Mouse (Mus musculus) liver, embryonic 16.5 days (tissue): ENCODE data around the gene Vps35l. TPM values are rescaled to one million over a fixed set of nuclear protein-coding genes. Genes with fewer than 3 reads are reported as not detected.

Source experiments
- ATAC-seq: fragments of 200-750 bp; cut with Nextera tagmentation; 2 replicates; pipeline ENCODE4 v1.8.0; 2017; ENCODE audit warnings: low read depth, mild to moderate bottlenecking, moderate number of reproducible peaks, moderate library complexity
- H3K27ac ChIP-seq: fragments of 300-500 bp; sonication (generic); 2 replicates; pipeline ENCODE4 v1.5.1; 2014; ENCODE audit warnings: mild to moderate bottlenecking, low read length
- H3K27me3 ChIP-seq: fragments of 300-500 bp; sonication (generic); 2 replicates; pipeline ENCODE4 v1.6.1; 2014; ENCODE audit warnings: low read depth, low read length, mixed read lengths; ENCODE audit not compliant: control insufficient read depth, insufficient read depth
- H3K36me3 ChIP-seq: fragments of 300-500 bp; sonication (generic); 2 replicates; pipeline ENCODE4 v1.6.1; 2014; ENCODE audit warnings: mild to moderate bottlenecking; ENCODE audit not compliant: control insufficient read depth, insufficient read depth
- H3K4me1 ChIP-seq: fragments of 300-500 bp; sonication (generic); 2 replicates; pipeline ENCODE4 v1.6.1; 2014; ENCODE audit warnings: low read depth, low read length, mixed read lengths; ENCODE audit not compliant: control insufficient read depth
- H3K4me2 ChIP-seq: fragments of 300-500 bp; sonication (generic); 2 replicates; pipeline ENCODE4 v1.6.1; 2014; ENCODE audit warnings: low read depth, low read length, mixed read lengths
- H3K4me3 ChIP-seq: fragments of 300-500 bp; sonication (generic); 2 replicates; pipeline ENCODE4 v1.5.1; 2014; ENCODE audit warnings: low read depth, mild to moderate bottlenecking, low read length
- H3K9ac ChIP-seq: fragments of 300-500 bp; sonication (generic); 2 replicates; pipeline ENCODE4 v1.6.1; 2014; ENCODE audit warnings: low read depth, low read length
- H3K9me3 ChIP-seq: fragments of 300-500 bp; sonication (generic); replicated peaks from 2 replicates; pipeline ENCODE4 v1.6.1; 2016; ENCODE audit warnings: low read length; ENCODE audit not compliant: control insufficient read depth
- WGBS: fragments of 180-500 bp; shearing (Covaris S2); extraction: QIAGEN DNeasy Blood & Tissue Kit; methylation state at CpG from one replicate; pipeline ENCODE4 v1.1.7; 2014; ENCODE audit not compliant: insufficient replicate concordance; 5-methylcytosine and 5-hydroxymethylcytosine counted together
- polyA plus RNA-seq: library from polyadenylated mRNA; unstranded; fragments of >200 nt; fragmentation: Nextera tagmentation; extraction: Ambion mirVana; gene quantifications from 2 replicates; pipeline ENCODE4 v1.2.1, GENCODE M21; 2015

The Vps35l gene
- polyA plus RNA-seq, 1 experiment from 2014 or later: 31.3 TPM

- H3K9ac ChIP-seq: no peak overlapping the region
- H3K9me3 ChIP-seq: no peaks in the 10 kb centered on the region
- no peak overlapping the region for H3K4me2 ChIP-seq
- ATAC-seq: no peak
- H3K27me3 ChIP-seq: no peaks in the 10 kb centered on the region
- H3K36me3 ChIP-seq: no peaks in the 10 kb centered on the region
- H3K4me3 ChIP-seq: no peak overlapping the region
- no peak overlapping the region for H3K27ac ChIP-seq
- 79% methylated on average over 4 of the region's 4 CpGs for WGBS
- H3K4me1 ChIP-seq: no peaks in the 10 kb centered on the region; the same call in 1 of the 2 replicates
Observed at GRCm38 (mm10) chr7:118813592-118813991, 73.6 kb downstream of the Vps35l start.

- no peak overlapping the region for H3K4me2 ChIP-seq
- no peaks in the 10 kb centered on the region for H3K36me3 ChIP-seq
- WGBS: 67% methylated on average over 3 of the region's 3 CpGs
- H3K9ac ChIP-seq: no peak overlapping the region
- H3K27ac ChIP-seq: no peak overlapping the region
- ATAC-seq: no peak
- no peaks in the 10 kb centered on the region for H3K27me3 ChIP-seq
- H3K4me1 ChIP-seq: no peaks in the 10 kb centered on the region; the same call in 1 of the 2 replicates
- no peak overlapping the region for H3K4me3 ChIP-seq
- H3K9me3 ChIP-seq: no peaks in the 10 kb centered on the region
Observed at GRCm38 (mm10) chr7:118816275-118816674, 76.2 kb downstream of the Vps35l start.

- Histone ChIP-seq H3K27ac (no peak overlapping the region), H3K4me3 (no peak overlapping the region), H3K27me3 (no peaks in the 10 kb centered on the region), H3K9me3 (no peaks in the 10 kb centered on the region), H3K9ac (no peak overlapping the region), H3K4me2 (no peak overlapping the region), H3K4me1 (no peaks in the 10 kb centered on the region), H3K36me3 (no peaks in the 10 kb centered on the region)
- WGBS: 75% methylated on average over 7 of the region's 7 CpGs
- ATAC-seq: no peak
Observed at GRCm38 (mm10) chr7:118817741-118818140, 77.7 kb downstream of the Vps35l start.

GRCm38 (mm10) chr7:118819666-118820065 lies 79.6 kb downstream of the Vps35l start:
- no peaks in the 10 kb centered on the region for H3K4me1 ChIP-seq
- no peak for ATAC-seq
- H3K9me3 ChIP-seq: no peaks in the 10 kb centered on the region
- H3K27ac ChIP-seq: no peak overlapping the region
- no peak overlapping the region for H3K4me3 ChIP-seq
- WGBS: 81% methylated on average over 1 of the region's 1 CpGs
- H3K9ac ChIP-seq: no peak overlapping the region
- no peak overlapping the region for H3K4me2 ChIP-seq
- no peaks in the 10 kb centered on the region for H3K27me3 ChIP-seq
- H3K36me3 ChIP-seq: no peaks in the 10 kb centered on the region

- no peaks in the 10 kb centered on the region for H3K27me3 ChIP-seq
- H3K4me3 ChIP-seq: no peak overlapping the region
- no peaks in the 10 kb centered on the region for H3K9me3 ChIP-seq
- no peak overlapping the region for H3K9ac ChIP-seq
- H3K4me2 ChIP-seq: no peak overlapping the region
- 54% methylated on average over 7 of the region's 7 CpGs for WGBS
- H3K27ac ChIP-seq: no peak overlapping the region
- no peaks in the 10 kb centered on the region for H3K4me1 ChIP-seq
- peaks cover 4% of the 10 kb centered on the region; the same call in 1 of the 2 replicates for H3K36me3 ChIP-seq
- ATAC-seq: no peak
Observed at GRCm38 (mm10) chr7:118821356-118821755, 81.3 kb downstream of the Vps35l start.

GRCm38 (mm10) chr7:118821887-118822556 lies 82.0 kb downstream of the Vps35l start:
- Histone ChIP-seq H3K9ac (no peak overlapping the region), H3K9me3 (no peaks in the 10 kb centered on the region), H3K36me3 (peaks cover 4% of the 10 kb centered on the region; the same call in 1 of the 2 replicates), H3K27me3 (no peaks in the 10 kb centered on the region), H3K4me3 (no peak overlapping the region), H3K27ac (no peak overlapping the region), H3K4me1 (no peaks in the 10 kb centered on the region), H3K4me2 (no peak overlapping the region)
- 69% methylated on average over 12 of the region's 12 CpGs for WGBS
- ATAC-seq: no peak

GRCm38 (mm10) chr7:118824451-118824850 lies 84.4 kb downstream of the Vps35l start:
- Histone ChIP-seq H3K9ac (no peak overlapping the region), H3K4me3 (no peak overlapping the region), H3K4me1 (no peaks in the 10 kb centered on the region; the same call in 1 of the 2 replicates), H3K9me3 (no peaks in the 10 kb centered on the region), H3K27me3 (no peaks in the 10 kb centered on the region), H3K27ac (no peak overlapping the region), H3K4me2 (no peak overlapping the region), H3K36me3 (peaks cover 4% of the 10 kb centered on the region; the same call in 1 of the 2 replicates)
- no peak for ATAC-seq
- 76% methylated on average over 7 of the region's 7 CpGs for WGBS

- Histone ChIP-seq H3K9me3 (no peaks in the 10 kb centered on the region), H3K4me3 (no peak overlapping the region), H3K27me3 (no peaks in the 10 kb centered on the region), H3K4me1 (no peaks in the 10 kb centered on the region; the same call in 1 of the 2 replicates), H3K27ac (no peak overlapping the region), H3K9ac (no peak overlapping the region), H3K36me3 (peaks cover 4% of the 10 kb centered on the region; the same call in 1 of the 2 replicates), H3K4me2 (no peak overlapping the region)
- ATAC-seq: peak; percentile 39; the same call in 1 of the 2 replicates
- 61% methylated on average over 5 of the region's 5 CpGs for WGBS
Observed at GRCm38 (mm10) chr7:118827975-118828416, 88.0 kb downstream of the Vps35l start.

- H3K9me3 ChIP-seq: no peaks in the 10 kb centered on the region
- peaks cover 18% of the 10 kb centered on the region for H3K36me3 ChIP-seq
Observed at GRCm38 (mm10) chr7:118837901-118838300, 97.9 kb downstream of the Vps35l start.

More at GRCm38 (mm10) chr7:118837901-118838300, 97.9 kb downstream of the Vps35l start:
- Histone ChIP-seq H3K4me3 (no peak overlapping the region), H3K27me3 (no peaks in the 10 kb centered on the region), H3K4me1 (no peaks in the 10 kb centered on the region), H3K9ac (no peak overlapping the region), H3K27ac (no peak overlapping the region), H3K4me2 (no peak overlapping the region)
- no peak for ATAC-seq
- WGBS: 81% methylated on average over 5 of the region's 5 CpGs
